Mouse (Mus musculus) cerebellum, adult 2 months (tissue): ENCODE measurements around the gene Rps6kb1.

ENCODE experiments used
- CTCF ChIP-seq: fragments of 200-500 bp; IDR thresholded peaks from 2 replicates; pipeline ENCODE4 v1.5.1; 2011; ENCODE audit warnings: low read depth, mild to moderate bottlenecking, control low read depth, low read length, moderate library complexity, borderline replicate concordance; ENCODE audit not compliant: insufficient read depth
- POLR2A ChIP-seq: fragments of 200-500 bp; IDR thresholded peaks from 2 replicates; pipeline ENCODE4 v1.6.1; 2011; ENCODE audit warnings: low read length, control low read depth, borderline replicate concordance; ENCODE audit not compliant: insufficient read depth

- TF ChIP-seq CTCF (no peak), POLR2A (no peak)
These were observed 36.7 kb upstream of the Rps6kb1 start for GRCm38 (mm10) chr11:86581250-86581753.
